Mouse (Mus musculus): ENCODE measurements around the gene Cd93.

DNA sequence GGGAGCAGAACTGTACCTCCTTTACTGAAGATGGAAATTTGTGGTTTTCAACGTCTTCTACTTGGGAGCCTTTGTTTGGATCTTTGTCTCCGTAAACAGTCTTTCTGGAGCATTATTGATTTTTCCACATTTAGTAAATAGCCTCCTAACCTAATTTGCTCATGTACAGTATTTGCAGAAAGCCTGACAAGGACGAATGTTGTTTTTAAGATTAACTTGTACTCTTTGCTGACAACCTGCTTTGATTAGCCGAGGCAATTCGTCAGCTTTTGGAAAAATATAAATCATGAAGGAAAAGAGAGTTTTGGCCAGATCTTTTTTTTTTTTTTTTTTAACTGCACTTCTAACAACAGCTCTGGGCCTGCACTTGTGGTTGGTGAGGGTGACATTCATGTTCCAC lies 7.3 kb upstream of the Cd93 start:
- TF ChIP-seq POLR2A (IDR thresholded peaks at IDR 0.05; ENCODE audit: control insufficient read depth, low read depth, low read length) (no peak), CTCF (IDR thresholded peaks at IDR 0.05; ENCODE audit: control insufficient read depth, insufficient read depth, insufficient replicate concordance, low read depth, low read length) (no peak)
